Mouse (Mus musculus) heart, embryonic 10.5 days (tissue): Measurements from ENCODE around the gene Cabin1. TPM values are rescaled to one million over a fixed set of nuclear protein-coding genes. Genes with fewer than 3 reads are reported as not detected.
A peak's percentile ranks its signal among the peaks of the same experiment; 100 is the strongest.
"Not testable (repeated sequence)": the region's sequence is repeated elsewhere in the genome, so short reads cannot be mapped to it uniquely, and the experiment has no call there.

ENCODE experiments used
- DNase-seq: peaks from one replicate; pipeline ENCODE4 v3.0.0-alpha.2; 2017; ENCODE audit warnings: low spot score
- H3K27ac ChIP-seq: fragments of 300-500 bp; sonication (generic); 2 replicates; pipeline ENCODE4 v1.5.1; 2016; ENCODE audit warnings: mild to moderate bottlenecking
- H3K27me3 ChIP-seq: fragments of 300-500 bp; sonication (generic); 2 replicates; pipeline ENCODE4 v1.6.1; 2016; ENCODE audit warnings: mild to moderate bottlenecking; ENCODE audit not compliant: poor library complexity, insufficient read depth, severe bottlenecking
- H3K36me3 ChIP-seq: fragments of 300-500 bp; sonication (generic); 2 replicates; pipeline ENCODE4 v1.6.1; 2016; ENCODE audit warnings: mild to moderate bottlenecking, moderate library complexity
- H3K4me1 ChIP-seq: fragments of 300-500 bp; sonication (generic); 2 replicates; pipeline ENCODE4 v1.6.1; 2016; ENCODE audit warnings: mild to moderate bottlenecking
- H3K4me3 ChIP-seq: fragments of 300-500 bp; sonication (generic); 2 replicates; pipeline ENCODE4 v1.5.1; 2016; ENCODE audit warnings: mild to moderate bottlenecking, moderate library complexity
- H3K9me3 ChIP-seq: fragments of 300-500 bp; sonication (generic); 2 replicates; pipeline ENCODE4 v1.6.1; 2016; ENCODE audit warnings: mild to moderate bottlenecking, moderate library complexity
- WGBS: fragments of 180-500 bp; shearing (Covaris S2); methylation state at CpG from one replicate; pipeline ENCODE4 v1.1.7; 2016; 5-methylcytosine and 5-hydroxymethylcytosine counted together
- polyA plus RNA-seq: library from polyadenylated mRNA; unstranded; fragments of >200 nt; fragmentation: Nextera tagmentation; extraction: Ambion mirVana; gene quantifications from 2 replicates; pipeline ENCODE4 v1.2.1, GENCODE M21; 2016

Cabin1 gene
- polyA plus RNA-seq, 1 experiment from 2014 or later, result 20.0 TPM

GRCm38 (mm10) chr10:75780769-75781578 is 16.8 kb upstream of the Cabin1 start, which contains the start of the genes Gm20441 and Gstt3:
Gene Gm20441, minus strand, starts transcription at chr10:75780954.
Gene Gstt3, minus strand, starts transcription at chr10:75781414.
- Histone ChIP-seq H3K36me3 (no peaks in the 10 kb centered on the region), H3K4me1 (peaks cover 13% of the 10 kb centered on the region), H3K4me3 (peak within 1 kb of the TSS; percentile 60), H3K27ac (peak within 1 kb of the TSS; percentile 64), H3K27me3 (peaks cover 30% of the 10 kb centered on the region), H3K9me3 (no peaks in the 10 kb centered on the region)
- peak; percentile 80 for DNase-seq
- 1% methylated on average over 28 of the region's 28 CpGs for WGBS

GRCm38 (mm10) chr10:75779206-75780174 is 15.3 kb upstream of the Cabin1 start:
- Histone ChIP-seq H3K9me3 (no peaks in the 10 kb centered on the region), H3K36me3 (no peaks in the 10 kb centered on the region), H3K27me3 (peaks cover 33% of the 10 kb centered on the region), H3K4me3 (peak overlapping the region; percentile 60), H3K27ac (no peak overlapping the region), H3K4me1 (peaks cover 13% of the 10 kb centered on the region)
- no peak for DNase-seq
- WGBS, result 37% methylated on average over 15 of the region's 15 CpGs

- Histone ChIP-seq H3K9me3 (no peaks in the 10 kb centered on the region), H3K27ac (no peak overlapping the region), H3K27me3 (peaks cover 33% of the 10 kb centered on the region), H3K4me1 (peaks cover 16% of the 10 kb centered on the region), H3K36me3 (no peaks in the 10 kb centered on the region), H3K4me3 (no peak overlapping the region)
- 68% methylated on average over 2 of the region's 2 CpGs for WGBS
- DNase-seq, result no peak
These were observed 13.7 kb upstream of the Cabin1 start for GRCm38 (mm10) chr10:75777885-75778284.

GRCm38 (mm10) chr10:75776562-75776961 is 12.4 kb upstream of the Cabin1 start:
- H3K36me3 ChIP-seq, result no peaks in the 10 kb centered on the region
- peaks cover 29% of the 10 kb centered on the region for H3K4me1 ChIP-seq
- 79% methylated on average over 6 of the region's 6 CpGs for WGBS
- peaks cover 31% of the 10 kb centered on the region for H3K27me3 ChIP-seq
- no peak overlapping the region for H3K4me3 ChIP-seq
- no peak for DNase-seq
- no peaks in the 10 kb centered on the region for H3K9me3 ChIP-seq
- H3K27ac ChIP-seq, result no peak overlapping the region

GRCm38 (mm10) chr10:75774587-75774986 is 10.4 kb upstream of the Cabin1 start:
- H3K27ac ChIP-seq, result no peak overlapping the region
- peaks cover 19% of the 10 kb centered on the region for H3K27me3 ChIP-seq
- peaks cover 18% of the 10 kb centered on the region for H3K4me1 ChIP-seq
- WGBS, result 86% methylated on average over 9 of the region's 9 CpGs
- no peak for DNase-seq
- H3K36me3 ChIP-seq, result no peaks in the 10 kb centered on the region
- H3K4me3 ChIP-seq, result no peak overlapping the region
- no peaks in the 10 kb centered on the region for H3K9me3 ChIP-seq

- Histone ChIP-seq H3K27me3 (peaks cover 15% of the 10 kb centered on the region; the same call in 1 of the 2 replicates), H3K4me1 (peaks cover 17% of the 10 kb centered on the region), H3K36me3 (no peaks in the 10 kb centered on the region), H3K9me3 (no peaks in the 10 kb centered on the region), H3K4me3 (no peak overlapping the region), H3K27ac (no peak overlapping the region)
- no peak for DNase-seq
- WGBS, result 90% methylated on average over 5 of the region's 5 CpGs
These were observed 10.0 kb upstream of the Cabin1 start for GRCm38 (mm10) chr10:75774102-75774501.

GRCm38 (mm10) chr10:75772795-75773664 is 8.9 kb upstream of the Cabin1 start, which contains the start of gene Ddt:
Gene Ddt, minus strand, starts transcription at chr10:75773414.
- Histone ChIP-seq H3K27ac (peak within 1 kb of the TSS; percentile 76), H3K27me3 (peaks cover 9% of the 10 kb centered on the region; the same call in 1 of the 2 replicates), H3K4me1 (peaks cover 17% of the 10 kb centered on the region), H3K9me3 (no peaks in the 10 kb centered on the region), H3K36me3 (no peaks in the 10 kb centered on the region), H3K4me3 (peak within 1 kb of the TSS; percentile 76)
- peak; percentile 98 for DNase-seq
- under 1% methylated on average over 47 of the region's 47 CpGs for WGBS

GRCm38 (mm10) chr10:75767756-75768155 is 3.6 kb upstream of the Cabin1 start:
- WGBS, result 38% methylated on average over 5 of the region's 5 CpGs
- H3K27me3 ChIP-seq, DNase-seq: not testable (repeated sequence)

GRCm38 (mm10) chr10:75766856-75767255 is 2.7 kb upstream of the Cabin1 start:
- 0 out of 2 replicates have a peak, but pooled peaks cover 2% of the 10 kb centered on the region for H3K36me3 ChIP-seq
- peaks cover 18% of the 10 kb centered on the region; the same call in 1 of the 2 replicates for H3K4me1 ChIP-seq
- 81% methylated on average over 6 of the region's 6 CpGs for WGBS
- no peak overlapping the region for H3K4me3 ChIP-seq
- no peaks in the 10 kb centered on the region for H3K9me3 ChIP-seq
- no peak for DNase-seq
- no peak overlapping the region for H3K27ac ChIP-seq
- H3K27me3 ChIP-seq, result no peaks in the 10 kb centered on the region

More at GRCm38 (mm10) chr10:75767756-75768155, 3.6 kb upstream of the Cabin1 start:
- H3K27ac ChIP-seq, H3K9me3 ChIP-seq, H3K36me3 ChIP-seq, H3K4me3 ChIP-seq: not testable (repeated sequence)
- peaks cover 23% of the 10 kb centered on the region for H3K4me1 ChIP-seq

GRCm38 (mm10) chr10:75764519-75765473 is 655 bp upstream of the Cabin1 start:
- H3K4me1 ChIP-seq, result peaks cover 14% of the 10 kb centered on the region; the same call in 1 of the 2 replicates
- peaks cover 16% of the 10 kb centered on the region for H3K36me3 ChIP-seq
- H3K9me3 ChIP-seq, result no peaks in the 10 kb centered on the region
- H3K27me3 ChIP-seq, result no peaks in the 10 kb centered on the region
- WGBS, result under 1% methylated on average over 27 of the region's 27 CpGs
- DNase-seq, result peak; percentile 92
- H3K4me3 ChIP-seq, result peak overlapping the region; percentile 94
- peak overlapping the region; percentile 91 for H3K27ac ChIP-seq

- DNase-seq, result no peak
- no peaks in the 10 kb centered on the region for H3K9me3 ChIP-seq
- peaks cover 14% of the 10 kb centered on the region; the same call in 1 of the 2 replicates for H3K4me1 ChIP-seq
- H3K27me3 ChIP-seq, result no peaks in the 10 kb centered on the region
- H3K27ac ChIP-seq, result no peak overlapping the region
- WGBS, result 91% methylated on average over 3 of the region's 3 CpGs
- peaks cover 33% of the 10 kb centered on the region for H3K36me3 ChIP-seq
- no peak overlapping the region for H3K4me3 ChIP-seq
These were observed 1.7 kb downstream of the Cabin1 start for GRCm38 (mm10) chr10:75762413-75762812.
